Comparison of ENCODE assay signal across 21 mouse cellular contexts in genomic region chr2:160117148-160117547, GRCm38 (mm10).
"Had no signal": no experiment of that assay in that cellular context is flagged by ENCODE, and none has a peak within 500 bp of the region (broad histone marks: within the 10 kb centered on the region; RNA-seq: fewer than 3 reads in every experiment).

No protein-coding gene starts in this region.

- DNase-seq: liver; liver, embryonic 13.5 days; liver, postnatal 0 days; midbrain, embryonic 14.5 days; retina, postnatal 1 day; right cerebral cortex, adult 18-20 months; right cerebral cortex, postnatal 25 days; right cerebral cortex, postnatal 4 days; spleen, adult 18-20 months; thymus, adult 18-20 months; thymus, postnatal 14 days; thymus, postnatal 36 days had no signal

- H3K27ac ChIP-seq: liver, embryonic 13.5 days; liver, embryonic 15.5 days; lung, embryonic 15.5 days; midbrain, embryonic 10.5 days; midbrain, embryonic 12.5 days; neural tube, embryonic 13.5 days; neural tube, embryonic 15.5 days had no signal

- H3K27me3 ChIP-seq: liver, embryonic 13.5 days; liver, embryonic 15.5 days; lung, embryonic 15.5 days; midbrain, embryonic 12.5 days; neural tube, embryonic 13.5 days; neural tube, embryonic 15.5 days had no signal

- H3K9ac ChIP-seq: liver, embryonic 13.5 days; liver, embryonic 15.5 days; liver, postnatal 0 days; lung, embryonic 15.5 days; midbrain, embryonic 12.5 days; neural tube, embryonic 13.5 days; neural tube, embryonic 15.5 days had no signal

- ATAC-seq: liver, postnatal 0 days; midbrain, embryonic 16.5 days had no signal

- H3K4me3 ChIP-seq: liver, embryonic 13.5 days; liver, embryonic 15.5 days; lung, embryonic 15.5 days; midbrain, embryonic 10.5 days; midbrain, embryonic 12.5 days; myocyte; neural tube, embryonic 13.5 days; neural tube, embryonic 15.5 days had no signal

- H3K9me3 ChIP-seq: liver, embryonic 13.5 days; liver, embryonic 15.5 days; lung, embryonic 15.5 days; midbrain, embryonic 10.5 days; midbrain, embryonic 12.5 days; neural tube, embryonic 13.5 days; neural tube, embryonic 15.5 days had no signal

- H3K4me2 ChIP-seq: liver, embryonic 11.5 days; liver, embryonic 13.5 days; liver, embryonic 15.5 days; lung, embryonic 15.5 days; midbrain, embryonic 12.5 days; neural tube, embryonic 13.5 days; neural tube, embryonic 15.5 days had no signal

- H3K36me3 ChIP-seq: liver, embryonic 13.5 days; liver, embryonic 15.5 days; lung, embryonic 15.5 days; midbrain, embryonic 10.5 days; midbrain, embryonic 12.5 days; neural tube, embryonic 13.5 days; neural tube, embryonic 15.5 days had no signal

- H3K4me1 ChIP-seq: liver, embryonic 13.5 days; liver, embryonic 15.5 days; lung, embryonic 15.5 days; midbrain, embryonic 10.5 days; midbrain, embryonic 12.5 days; neural tube, embryonic 13.5 days; neural tube, embryonic 15.5 days had no signal
